Mouse (Mus musculus) liver, embryonic 11.5 days (tissue): ENCODE measurements around the gene Fgfr1op2. TPM values are rescaled to one million over a fixed set of nuclear protein-coding genes. Genes with fewer than 3 reads are reported as not detected.
A peak's percentile ranks its signal among the peaks of the same experiment; 100 is the strongest.
"Not testable (repeated sequence)": the region's sequence is repeated elsewhere in the genome, so short reads cannot be mapped to it uniquely, and the experiment has no call there.

ENCODE experiments used
- ATAC-seq: fragments of 200-750 bp; cut with Nextera tagmentation; replicated peaks from 2 replicates; pipeline ENCODE4 v1.8.0; 2017; ENCODE audit warnings: moderate number of reproducible peaks, mild to moderate bottlenecking, moderate TSS enrichment, moderate library complexity; ENCODE audit not compliant: low FRiP score
- DNase-seq: peaks from one replicate; pipeline ENCODE4 v3.0.0-alpha.2; 2017; ENCODE audit warnings: low spot score
- H3K27ac ChIP-seq: fragments of 300-500 bp; sonication (generic); 2 replicates; pipeline ENCODE4 v1.5.1; 2014; ENCODE audit warnings: mild to moderate bottlenecking, low read depth, low read length, control low read depth
- H3K27me3 ChIP-seq: fragments of 300-500 bp; sonication (generic); replicated peaks from 2 replicates; pipeline ENCODE4 v1.6.1; 2014; ENCODE audit warnings: low read length, mixed read lengths; ENCODE audit not compliant: control insufficient read depth, insufficient read depth
- H3K36me3 ChIP-seq: fragments of 300-500 bp; sonication (generic); 2 replicates; pipeline ENCODE4 v1.6.1; 2014; ENCODE audit warnings: mild to moderate bottlenecking, low read length, moderate library complexity, mixed read lengths; ENCODE audit not compliant: control insufficient read depth, insufficient read depth
- H3K4me1 ChIP-seq: fragments of 300-500 bp; sonication (generic); replicated peaks from 2 replicates; pipeline ENCODE4 v1.6.1; 2014; ENCODE audit warnings: low read length, mixed read lengths; ENCODE audit not compliant: control insufficient read depth, insufficient read depth
- H3K4me2 ChIP-seq: fragments of 300-500 bp; sonication (generic); 2 replicates; pipeline ENCODE4 v1.6.1; 2014; ENCODE audit warnings: mild to moderate bottlenecking, control low read depth, moderate library complexity
- H3K4me3 ChIP-seq: fragments of 300-500 bp; sonication (generic); 2 replicates; pipeline ENCODE4 v1.5.1; 2014; ENCODE audit warnings: low read depth, low read length, control low read depth
- H3K9ac ChIP-seq: fragments of 300-500 bp; sonication (generic); 2 replicates; pipeline ENCODE4 v1.6.1; 2014; ENCODE audit warnings: low read depth, low read length, control low read depth
- H3K9me3 ChIP-seq: fragments of 300-500 bp; sonication (generic); 2 replicates; pipeline ENCODE4 v1.6.1; 2016; ENCODE audit warnings: low read length, inconsistent platforms, mixed read lengths; ENCODE audit not compliant: control insufficient read depth
- WGBS: fragments of 180-500 bp; shearing (Covaris S2); extraction: QIAGEN DNeasy Blood & Tissue Kit; methylation state at CpG from one replicate; pipeline ENCODE4 v1.1.7; 2014; 5-methylcytosine and 5-hydroxymethylcytosine counted together
- polyA plus RNA-seq: library from polyadenylated mRNA; unstranded; fragments of >200 nt; fragmentation: Nextera tagmentation; extraction: Ambion mirVana; gene quantifications from 2 replicates; pipeline ENCODE4 v1.2.1, GENCODE M21; 2014

The Fgfr1op2 gene
- polyA plus RNA-seq, 1 experiment from 2014 or later = 126 TPM

GRCm38 (mm10) chr6:146540386-146540785, 36.6 kb upstream of the Fgfr1op2 start:
- no peaks in the 10 kb centered on the region for H3K27me3 ChIP-seq
- no peaks in the 10 kb centered on the region; the same call in 1 of the 2 replicates for H3K4me1 ChIP-seq
- H3K9me3 ChIP-seq = no peaks in the 10 kb centered on the region; the same call in 1 of the 2 replicates
- ATAC-seq (no peak), DNase-seq (no peak)
- H3K4me3 ChIP-seq = no peak overlapping the region
- H3K9ac ChIP-seq = no peak overlapping the region
- no peak overlapping the region for H3K27ac ChIP-seq
- H3K4me2 ChIP-seq = no peak overlapping the region
- 74% methylated on average over 3 of the region's 3 CpGs for WGBS
- H3K36me3 ChIP-seq = no peaks in the 10 kb centered on the region

- 89% methylated on average over 1 of the region's 1 CpGs for WGBS
- no peak overlapping the region for H3K9ac ChIP-seq
- H3K36me3 ChIP-seq = peaks cover 4% of the 10 kb centered on the region
- DNase-seq = no peak
- no peak overlapping the region for H3K4me2 ChIP-seq
- H3K4me1 ChIP-seq = no peaks in the 10 kb centered on the region
- H3K9me3 ChIP-seq = no peaks in the 10 kb centered on the region
- H3K27me3 ChIP-seq = no peaks in the 10 kb centered on the region
- no peak for ATAC-seq
- no peak overlapping the region for H3K4me3 ChIP-seq
- no peak overlapping the region for H3K27ac ChIP-seq
These were observed 32.4 kb upstream of the Fgfr1op2 start for GRCm38 (mm10) chr6:146544622-146545021.

- H3K27me3 ChIP-seq = no peaks in the 10 kb centered on the region
- WGBS = 66% methylated on average over 5 of the region's 5 CpGs
- H3K4me3 ChIP-seq = no peak overlapping the region
- H3K36me3 ChIP-seq = peaks cover 4% of the 10 kb centered on the region
- no peaks in the 10 kb centered on the region for H3K4me1 ChIP-seq
- H3K4me2 ChIP-seq = no peak overlapping the region
- H3K9ac ChIP-seq = no peak overlapping the region
- no peak for DNase-seq
- H3K27ac ChIP-seq = no peak overlapping the region
- ATAC-seq = no peak
- H3K9me3 ChIP-seq = no peaks in the 10 kb centered on the region
These were observed 31.6 kb upstream of the Fgfr1op2 start for GRCm38 (mm10) chr6:146545289-146545865.

GRCm38 (mm10) chr6:146550421-146550820, 26.6 kb upstream of the Fgfr1op2 start:
- H3K4me2 ChIP-seq = no peak overlapping the region
- H3K4me3 ChIP-seq = no peak overlapping the region
- no peaks in the 10 kb centered on the region for H3K27me3 ChIP-seq
- DNase-seq (no peak), ATAC-seq (no peak)
- H3K27ac ChIP-seq = no peak overlapping the region
- peaks cover 22% of the 10 kb centered on the region for H3K36me3 ChIP-seq
- H3K4me1 ChIP-seq = no peaks in the 10 kb centered on the region
- H3K9me3 ChIP-seq = no peaks in the 10 kb centered on the region
- 84% methylated on average over 2 of the region's 2 CpGs for WGBS
- no peak overlapping the region for H3K9ac ChIP-seq

GRCm38 (mm10) chr6:146551326-146551725, 25.7 kb upstream of the Fgfr1op2 start:
- Histone ChIP-seq H3K9ac (no peak overlapping the region), H3K27me3 (no peaks in the 10 kb centered on the region), H3K9me3 (no peaks in the 10 kb centered on the region), H3K36me3 (peaks cover 29% of the 10 kb centered on the region), H3K4me3 (no peak overlapping the region), H3K27ac (no peak overlapping the region), H3K4me1 (no peaks in the 10 kb centered on the region), H3K4me2 (no peak overlapping the region)
- DNase-seq (no peak), ATAC-seq (no peak)

GRCm38 (mm10) chr6:146562461-146562860, 14.5 kb upstream of the Fgfr1op2 start:
- not testable (repeated sequence) for DNase-seq, H3K4me3 ChIP-seq, ATAC-seq, H3K9ac ChIP-seq, H3K27me3 ChIP-seq, H3K9me3 ChIP-seq, H3K27ac ChIP-seq, H3K4me2 ChIP-seq, H3K4me1 ChIP-seq
- peaks cover 18% of the 10 kb centered on the region; the same call in 1 of the 2 replicates for H3K36me3 ChIP-seq
- WGBS = 90% methylated on average over 1 of the region's 1 CpGs

- no peak overlapping the region for H3K4me3 ChIP-seq
- DNase-seq (no peak), ATAC-seq (no peak)
- no peak overlapping the region for H3K9ac ChIP-seq
- no peaks in the 10 kb centered on the region; the same call in 1 of the 2 replicates for H3K36me3 ChIP-seq
- H3K27me3 ChIP-seq = no peaks in the 10 kb centered on the region
- H3K4me1 ChIP-seq = peaks cover 15% of the 10 kb centered on the region
- no peak overlapping the region for H3K4me2 ChIP-seq
- no peaks in the 10 kb centered on the region for H3K9me3 ChIP-seq
- H3K27ac ChIP-seq = no peak overlapping the region
These were observed 4.9 kb upstream of the Fgfr1op2 start for GRCm38 (mm10) chr6:146572073-146572472.

- H3K27me3 ChIP-seq = no peaks in the 10 kb centered on the region
- H3K4me3 ChIP-seq = peak within 1 kb of the TSS; percentile 94
- H3K9me3 ChIP-seq = no peaks in the 10 kb centered on the region
- peak within 1 kb of the TSS; percentile 86 for H3K4me2 ChIP-seq
- peak within 1 kb of the TSS; percentile 88 for H3K27ac ChIP-seq
- WGBS = under 1% methylated on average over 77 of the region's 77 CpGs
- no peaks in the 10 kb centered on the region for H3K36me3 ChIP-seq
- ATAC-seq (peak; percentile 94), DNase-seq (peak; percentile 95)
- peaks cover 17% of the 10 kb centered on the region for H3K4me1 ChIP-seq
- H3K9ac ChIP-seq = peak within 1 kb of the TSS; percentile 95
These were observed 507 bp downstream of the Fgfr1op2 start, which contains the start of gene Ints13 for GRCm38 (mm10) chr6:146577310-146578109. TSS of gene Ints13 (minus strand) at chr6:146577835.
